Mouse (Mus musculus): Measurements from ENCODE around the gene Nup107.

GRCm38 (mm10) chr10:117740171-117740570 is 52.3 kb downstream of the Nup107 start:
- no peak for TF ChIP-seq POLR2A (IDR thresholded peaks at IDR 0.05; ENCODE audit: borderline replicate concordance, insufficient read depth, low read length)
- no peak for TF ChIP-seq CTCF (IDR thresholded peaks at IDR 0.05; ENCODE audit: borderline replicate concordance, insufficient read depth, low read depth, low read length)

All from cerebellum, adult 2 months (tissue).